Mouse (Mus musculus): ENCODE results near the gene Cenpf. TPM values are rescaled to one million over a fixed set of nuclear protein-coding genes. Genes with fewer than 3 reads are reported as not detected.

The Cenpf gene
- total and polyA plus RNA-seq, 2 experiments from 2014 or later = 6.4 to 14.5 TPM

- Histone ChIP-seq H3K4me3 (ENCODE audit: low read depth, low read length) (no peak overlapping the region), H3K4me1 (ENCODE audit: insufficient read depth) (peaks cover 3% of the 10 kb centered on the region; the same call in 1 of the 2 replicates), H3K36me3 (ENCODE audit: insufficient read depth) (no peaks in the 10 kb centered on the region), H3K27ac (ENCODE audit: low read depth, low read length) (no peak overlapping the region), H3K9me3 (ENCODE audit: low read length) (no peaks in the 10 kb centered on the region), H3K4me2 (ENCODE audit: low read depth) (no peak overlapping the region), H3K9ac (no peak overlapping the region), H3K27me3 (ENCODE audit: insufficient read depth, low read length) (no peaks in the 10 kb centered on the region)
- no peak for ATAC-seq
- no peak for TF ChIP-seq CTCF (IDR thresholded peaks at IDR 0.05; ENCODE audit: low read depth)
- 90% methylated on average over 5 of the region's 5 CpGs for WGBS
- DNase-seq = no peak
Observed at GRCm38 (mm10) chr1:189617381-189617780, 70.5 kb downstream of the Cenpf start.

GRCm38 (mm10) chr1:189615246-189615645 lies 72.6 kb downstream of the Cenpf start:
- Histone ChIP-seq H3K9me3 (ENCODE audit: low read length) (no peaks in the 10 kb centered on the region), H3K4me2 (ENCODE audit: low read depth) (no peak overlapping the region), H3K4me1 (ENCODE audit: insufficient read depth) (peaks cover 3% of the 10 kb centered on the region; the same call in 1 of the 2 replicates), H3K4me3 (ENCODE audit: low read depth, low read length) (no peak overlapping the region), H3K9ac (no peak overlapping the region), H3K36me3 (ENCODE audit: insufficient read depth) (no peaks in the 10 kb centered on the region), H3K27ac (ENCODE audit: low read depth, low read length) (no peak overlapping the region), H3K27me3 (ENCODE audit: insufficient read depth, low read length) (no peaks in the 10 kb centered on the region)
- TF ChIP-seq CTCF (IDR thresholded peaks at IDR 0.05; ENCODE audit: low read depth) = no peak
- 94% methylated on average over 7 of the region's 7 CpGs for WGBS
- DNase-seq (no peak), ATAC-seq (no peak)

- Histone ChIP-seq H3K4me3 (ENCODE audit: low read depth, low read length) (no peak overlapping the region), H3K36me3 (ENCODE audit: insufficient read depth) (no peaks in the 10 kb centered on the region), H3K4me2 (ENCODE audit: low read depth) (no peak overlapping the region), H3K9ac (no peak overlapping the region), H3K27me3 (ENCODE audit: insufficient read depth, low read length) (no peaks in the 10 kb centered on the region), H3K27ac (ENCODE audit: low read depth, low read length) (no peak overlapping the region), H3K9me3 (ENCODE audit: low read length) (no peaks in the 10 kb centered on the region), H3K4me1 (ENCODE audit: insufficient read depth) (no peaks in the 10 kb centered on the region)
- TF ChIP-seq CTCF (IDR thresholded peaks at IDR 0.05; ENCODE audit: low read depth) = no peak
- no peak for DNase-seq
- no peak for ATAC-seq
- WGBS = 77% methylated on average over 7 of the region's 7 CpGs
Observed at GRCm38 (mm10) chr1:189613076-189613475, 74.8 kb downstream of the Cenpf start.

- no peak for ATAC-seq
- Histone ChIP-seq H3K4me2 (ENCODE audit: low read depth) (no peak overlapping the region), H3K9me3 (ENCODE audit: low read length) (no peaks in the 10 kb centered on the region), H3K36me3 (ENCODE audit: insufficient read depth) (no peaks in the 10 kb centered on the region), H3K4me1 (ENCODE audit: insufficient read depth) (no peaks in the 10 kb centered on the region), H3K4me3 (ENCODE audit: low read depth, low read length) (no peak overlapping the region), H3K27me3 (ENCODE audit: insufficient read depth, low read length) (no peaks in the 10 kb centered on the region), H3K9ac (no peak overlapping the region), H3K27ac (ENCODE audit: low read depth, low read length) (no peak overlapping the region)
- 72% methylated on average over 4 of the region's 4 CpGs for WGBS
- DNase-seq = no peak
- no peak for TF ChIP-seq CTCF (IDR thresholded peaks at IDR 0.05; ENCODE audit: low read depth)
Observed at GRCm38 (mm10) chr1:189611775-189612174, 76.1 kb downstream of the Cenpf start.

GRCm38 (mm10) chr1:189608640-189609039 lies 79.2 kb downstream of the Cenpf start:
- H3K36me3 ChIP-seq (ENCODE audit: insufficient read depth) = no peaks in the 10 kb centered on the region
- H3K4me3 ChIP-seq (ENCODE audit: low read depth, low read length) = no peak overlapping the region
- ATAC-seq (no peak), DNase-seq (no peak)
- no peak overlapping the region for H3K4me2 ChIP-seq (ENCODE audit: low read depth)
- H3K27me3 ChIP-seq (ENCODE audit: insufficient read depth, low read length) = no peaks in the 10 kb centered on the region
- 43% methylated on average over 5 of the region's 5 CpGs for WGBS
- H3K9ac ChIP-seq = no peak overlapping the region
- no peaks in the 10 kb centered on the region for H3K9me3 ChIP-seq (ENCODE audit: low read length)
- no peak for TF ChIP-seq CTCF (IDR thresholded peaks at IDR 0.05; ENCODE audit: low read depth)
- no peaks in the 10 kb centered on the region for H3K4me1 ChIP-seq (ENCODE audit: insufficient read depth)
- H3K27ac ChIP-seq (ENCODE audit: low read depth, low read length) = no peak overlapping the region

GRCm38 (mm10) chr1:189608039-189608438 lies 79.8 kb downstream of the Cenpf start:
- no peaks in the 10 kb centered on the region for H3K36me3 ChIP-seq (ENCODE audit: insufficient read depth)
- no peak for DNase-seq
- no peak overlapping the region for H3K27ac ChIP-seq (ENCODE audit: low read depth, low read length)
- H3K4me1 ChIP-seq (ENCODE audit: insufficient read depth) = no peaks in the 10 kb centered on the region
- no peak overlapping the region for H3K4me3 ChIP-seq (ENCODE audit: low read depth, low read length)
- WGBS = 85% methylated on average over 3 of the region's 3 CpGs
- no peak for ATAC-seq
- no peak overlapping the region for H3K9ac ChIP-seq
- TF ChIP-seq CTCF (IDR thresholded peaks at IDR 0.05; ENCODE audit: low read depth) = no peak
- H3K9me3 ChIP-seq (ENCODE audit: low read length) = no peaks in the 10 kb centered on the region
- H3K27me3 ChIP-seq (ENCODE audit: insufficient read depth, low read length) = no peaks in the 10 kb centered on the region
- no peak overlapping the region for H3K4me2 ChIP-seq (ENCODE audit: low read depth)

- 90% methylated on average over 8 of the region's 8 CpGs for WGBS
Observed at GRCm38 (mm10) chr1:189605598-189606126, 82.2 kb downstream of the Cenpf start.

More at GRCm38 (mm10) chr1:189605598-189606126, 82.2 kb downstream of the Cenpf start:
- H3K4me1 ChIP-seq (ENCODE audit: insufficient read depth) = no peaks in the 10 kb centered on the region
- H3K36me3 ChIP-seq (ENCODE audit: insufficient read depth) = no peaks in the 10 kb centered on the region
- no peak for TF ChIP-seq CTCF (IDR thresholded peaks at IDR 0.05; ENCODE audit: low read depth)
- no peaks in the 10 kb centered on the region for H3K9me3 ChIP-seq (ENCODE audit: low read length)
- ATAC-seq = no peak
- H3K9ac ChIP-seq = no peak overlapping the region
- no peak overlapping the region for H3K4me2 ChIP-seq (ENCODE audit: low read depth)
- H3K4me3 ChIP-seq (ENCODE audit: low read depth, low read length) = no peak overlapping the region
- DNase-seq = no peak
- H3K27ac ChIP-seq (ENCODE audit: low read depth, low read length) = no peak overlapping the region
- H3K27me3 ChIP-seq (ENCODE audit: insufficient read depth, low read length) = no peaks in the 10 kb centered on the region

Data from forebrain, postnatal 0 days (tissue).